8 mouse cellular contexts compared by ENCODE assay signal in the genomic region with DNA sequence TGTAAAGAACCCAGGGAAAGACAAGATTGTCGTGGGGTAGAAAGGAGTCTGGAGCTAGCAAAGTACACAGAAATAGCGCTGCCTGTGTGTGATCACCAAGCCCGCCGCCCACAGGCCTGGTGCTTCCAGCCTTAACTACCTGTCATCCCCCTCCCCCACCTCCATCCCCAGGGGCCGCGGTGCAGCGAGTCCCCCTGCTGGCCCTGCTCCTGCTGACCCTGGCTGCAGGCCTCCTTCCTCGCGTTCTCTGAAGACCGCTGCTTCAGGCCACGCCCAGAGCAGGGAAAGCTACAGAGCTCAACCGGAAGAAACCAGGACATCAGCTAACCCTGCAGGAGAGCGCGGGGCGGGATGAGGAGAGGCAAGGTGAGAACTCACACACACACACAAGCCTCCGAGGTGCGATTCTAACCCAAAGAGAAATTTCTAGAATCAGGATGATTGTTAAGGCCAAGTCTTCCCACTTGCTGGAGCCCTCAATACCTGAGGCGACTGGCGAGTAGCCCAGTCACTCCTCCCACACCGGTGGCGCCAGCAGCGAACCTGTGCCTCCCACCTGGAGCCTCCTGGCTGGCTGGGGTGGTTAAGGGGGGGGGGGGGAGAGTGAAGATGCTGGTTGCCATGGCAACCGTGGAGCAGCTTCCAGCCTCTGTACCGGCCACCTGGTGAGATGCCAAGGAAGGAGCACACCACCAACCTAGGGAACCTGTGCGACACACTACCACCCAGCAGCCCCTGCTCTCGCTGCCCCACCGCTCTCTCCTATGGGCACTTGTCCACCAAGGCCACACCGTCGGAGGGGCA. TPM values are rescaled to one million over a fixed set of nuclear protein-coding genes. Genes with fewer than 3 reads are reported as not detected.
DNase-seq lines count a peak whose midpoint lies in the region; ATAC-seq and TF ChIP-seq lines count a peak whose summit lies in the region.

No protein-coding gene starts in this region.

- H3K27ac ChIP-seq in embryonic facial prominence, embryonic 10.5 days (replicated peaks): peak overlapping the region; percentile 49
- H3K27ac ChIP-seq in hindbrain, embryonic 13.5 days: peak overlapping the region; percentile 50; the same call in 1 of the 2 replicates
- H3K27ac ChIP-seq in limb, embryonic 10.5 days: peak overlapping the region; percentile 65
- H3K27ac ChIP-seq in midbrain, embryonic 13.5 days: peak overlapping the region; percentile 65
- H3K27ac ChIP-seq in testis, adult 2 months (ENCODE audit: control insufficient read depth, insufficient read depth, low read depth, low read length): peak overlapping the region; percentile 30

- H3K4me1 ChIP-seq in embryonic facial prominence, embryonic 10.5 days: peaks cover 33% of the 10 kb centered on the region
- peaks cover 28% of the 10 kb centered on the region for H3K4me1 ChIP-seq in hindbrain, embryonic 13.5 days (replicated peaks)
- H3K4me1 ChIP-seq in limb, embryonic 10.5 days: peaks cover 35% of the 10 kb centered on the region
- H3K4me1 ChIP-seq in midbrain, embryonic 13.5 days (replicated peaks): peaks cover 21% of the 10 kb centered on the region
- H3K4me1 ChIP-seq in testis, adult 2 months (ENCODE audit: control insufficient read depth, insufficient read depth, low read length): peaks cover 18% of the 10 kb centered on the region

- WGBS in embryonic facial prominence, embryonic 10.5 days: 12% methylated on average over 29 of the region's 29 CpGs
- 13% methylated on average over 29 of the region's 29 CpGs for WGBS in hindbrain, embryonic 13.5 days
- WGBS in limb, embryonic 10.5 days: 10% methylated on average over 29 of the region's 29 CpGs
- WGBS in midbrain, embryonic 13.5 days: 10% methylated on average over 29 of the region's 29 CpGs

- peak overlapping the region; percentile 55 for H3K4me2 ChIP-seq in hindbrain, embryonic 13.5 days
- peak overlapping the region; percentile 53 for H3K4me2 ChIP-seq in midbrain, embryonic 13.5 days (replicated peaks)

- peak overlapping the region; percentile 61 for H3K9ac ChIP-seq in hindbrain, embryonic 13.5 days
- H3K9ac ChIP-seq in midbrain, embryonic 13.5 days (replicated peaks): peak overlapping the region; percentile 59

- ATAC-seq in hindbrain, embryonic 13.5 days (ENCODE audit: low FRiP score): peak; percentile 56
- ATAC-seq in midbrain, embryonic 13.5 days: peak; percentile 75

- peak overlapping the region; percentile 46 for H3K4me3 ChIP-seq in embryonic facial prominence, embryonic 10.5 days
- peak overlapping the region; percentile 31 for H3K4me3 ChIP-seq in hindbrain, embryonic 13.5 days
- peak overlapping the region; percentile 44 for H3K4me3 ChIP-seq in limb, embryonic 10.5 days
- H3K4me3 ChIP-seq in midbrain, embryonic 13.5 days (replicated peaks): peak overlapping the region; percentile 26
- peak overlapping the region; percentile 50 for H3K4me3 ChIP-seq in testis, adult 2 months (ENCODE audit: control insufficient read depth, low read depth, low read length)

- peaks cover 6% of the 10 kb centered on the region; the same call in 1 of the 2 replicates for H3K9me3 ChIP-seq in embryonic facial prominence, embryonic 10.5 days
- H3K9me3 ChIP-seq in hindbrain, embryonic 13.5 days: no peaks in the 10 kb centered on the region
- 0 out of 2 replicates have a peak, but pooled peaks cover 2% of the 10 kb centered on the region for H3K9me3 ChIP-seq in limb, embryonic 10.5 days (replicated peaks)
- 0 out of 2 replicates have a peak, but pooled peaks cover 6% of the 10 kb centered on the region for H3K9me3 ChIP-seq in midbrain, embryonic 13.5 days

- peak; percentile 36 for DNase-seq in urinary bladder, postnatal 14 days (ENCODE audit: low spot score)
- no peak for DNase-seq in urinary bladder, postnatal 25 days (ENCODE audit: low spot score)
- peak; percentile 78 for DNase-seq in embryonic facial prominence, embryonic 10.5 days (ENCODE audit: low spot score)
- DNase-seq in limb, embryonic 10.5 days (ENCODE audit: low spot score): peak; percentile 73
- DNase-seq in spleen, postnatal 4 days (ENCODE audit: low spot score in 2 of 2): no peak

- TF ChIP-seq POLR2A in testis, adult 2 months (IDR thresholded peaks at IDR 0.05; ENCODE audit: control insufficient read depth, low read depth, low read length): peak; percentile 27; the same call in 1 of the 2 replicates

- H3K36me3 ChIP-seq in embryonic facial prominence, embryonic 10.5 days (replicated peaks): no peaks in the 10 kb centered on the region
- no peaks in the 10 kb centered on the region for H3K36me3 ChIP-seq in hindbrain, embryonic 13.5 days
- H3K36me3 ChIP-seq in limb, embryonic 10.5 days: no peaks in the 10 kb centered on the region
- no peaks in the 10 kb centered on the region for H3K36me3 ChIP-seq in midbrain, embryonic 13.5 days
- no peaks in the 10 kb centered on the region for H3K36me3 ChIP-seq in testis, adult 2 months (ENCODE audit: control insufficient read depth, insufficient read depth, low read length)

- peaks cover 24% of the 10 kb centered on the region; the same call in 1 of the 2 replicates for H3K27me3 ChIP-seq in embryonic facial prominence, embryonic 10.5 days (replicated peaks; ENCODE audit: low read depth, poor library complexity, severe bottlenecking)
- H3K27me3 ChIP-seq in hindbrain, embryonic 13.5 days: no peaks in the 10 kb centered on the region
- no peaks in the 10 kb centered on the region for H3K27me3 ChIP-seq in limb, embryonic 10.5 days (ENCODE audit: low read depth, poor library complexity, severe bottlenecking)
- no peaks in the 10 kb centered on the region for H3K27me3 ChIP-seq in midbrain, embryonic 13.5 days
- H3K27me3 ChIP-seq in testis, adult 2 months (ENCODE audit: control insufficient read depth, insufficient read depth, low read length): no peaks in the 10 kb centered on the region

- TF ChIP-seq CTCF in testis, adult 2 months (IDR thresholded peaks at IDR 0.05; ENCODE audit: control insufficient read depth, insufficient read depth, insufficient replicate concordance, low read depth, low read length): no peak

RNA-seq across cellular contexts. Expression of a gene that starts 18.6 kb away (rescaled TPM):
- polyA plus RNA-seq in embryonic facial prominence, embryonic 10.5 days (2016; fragmentation: Nextera tagmentation; extraction: Ambion mirVana): 0.06 and 0.13 TPM in 2 replicates
- polyA plus RNA-seq in hindbrain, embryonic 13.5 days (2015; fragmentation: Nextera tagmentation; extraction: Ambion mirVana): 0.22 and 0.31 TPM in 2 replicates
- polyA plus RNA-seq in limb, embryonic 10.5 days (2016; fragmentation: Nextera tagmentation; extraction: Ambion mirVana): 0.06 and 0.18 TPM in 2 replicates
- polyA plus RNA-seq in midbrain, embryonic 13.5 days (2015; fragmentation: Nextera tagmentation; extraction: Ambion mirVana): 0.16 and 0.17 TPM in 2 replicates
- 7.5 and 8.3 TPM in 2 replicates for polyA plus RNA-seq in testis, adult 2 months (2012; rRNA removed)

RNA-seq across cellular contexts. Expression of a gene that starts 36.5 kb away (rescaled TPM):
- 1.3 and 1.8 TPM in 2 replicates for polyA plus RNA-seq in embryonic facial prominence, embryonic 10.5 days (2016; fragmentation: Nextera tagmentation; extraction: Ambion mirVana)
- 2.3 and 3.4 TPM in 2 replicates for polyA plus RNA-seq in hindbrain, embryonic 13.5 days (2015; fragmentation: Nextera tagmentation; extraction: Ambion mirVana)
- 1.0 and 1.2 TPM in 2 replicates for polyA plus RNA-seq in limb, embryonic 10.5 days (2016; fragmentation: Nextera tagmentation; extraction: Ambion mirVana)
- 2.5 and 3.3 TPM in 2 replicates for polyA plus RNA-seq in midbrain, embryonic 13.5 days (2015; fragmentation: Nextera tagmentation; extraction: Ambion mirVana)
- 0.12 and 0.24 TPM in 2 replicates for polyA plus RNA-seq in testis, adult 2 months (2012; rRNA removed)

RNA-seq across cellular contexts. Expression of a gene that starts 51.1 kb away (rescaled TPM):
- polyA plus RNA-seq in embryonic facial prominence, embryonic 10.5 days (2016; fragmentation: Nextera tagmentation; extraction: Ambion mirVana): 86.7 and 87.7 TPM in 2 replicates
- polyA plus RNA-seq in hindbrain, embryonic 13.5 days (2015; fragmentation: Nextera tagmentation; extraction: Ambion mirVana): 105 and 113 TPM in 2 replicates
- 84.2 and 87.2 TPM in 2 replicates for polyA plus RNA-seq in limb, embryonic 10.5 days (2016; fragmentation: Nextera tagmentation; extraction: Ambion mirVana)
- 100 and 104 TPM in 2 replicates for polyA plus RNA-seq in midbrain, embryonic 13.5 days (2015; fragmentation: Nextera tagmentation; extraction: Ambion mirVana)
- 43.6 and 53.7 TPM in 2 replicates for polyA plus RNA-seq in testis, adult 2 months (2012; rRNA removed)

RNA-seq across cellular contexts. Expression of a gene that starts 51.1 kb away (rescaled TPM):
- polyA plus RNA-seq in embryonic facial prominence, embryonic 10.5 days (2016; fragmentation: Nextera tagmentation; extraction: Ambion mirVana): 139 and 145 TPM in 2 replicates
- polyA plus RNA-seq in hindbrain, embryonic 13.5 days (2015; fragmentation: Nextera tagmentation; extraction: Ambion mirVana): 107 and 112 TPM in 2 replicates
- 143 and 147 TPM in 2 replicates for polyA plus RNA-seq in limb, embryonic 10.5 days (2016; fragmentation: Nextera tagmentation; extraction: Ambion mirVana)
- 118 and 122 TPM in 2 replicates for polyA plus RNA-seq in midbrain, embryonic 13.5 days (2015; fragmentation: Nextera tagmentation; extraction: Ambion mirVana)
- polyA plus RNA-seq in testis, adult 2 months (2012; rRNA removed): 25.8 and 32.6 TPM in 2 replicates

Comparison
In these comparisons a context has a peak if more than half of its experiments do, and no peak if none do; other contexts are left out.
1. DNase-seq: peak in urinary bladder, postnatal 14 days (single experiment), embryonic facial prominence, embryonic 10.5 days (single experiment) and limb, embryonic 10.5 days (single experiment); none in urinary bladder, postnatal 25 days (single experiment) and spleen, postnatal 4 days (0 of 2).
2. Peak in every context shown above with its lines, with median percentiles within 50 percentile points of each other: H3K27ac ChIP-seq and H3K4me3 ChIP-seq.